Mouse (Mus musculus): ENCODE measurements around the gene Ppm1l. TPM values are rescaled to one million over a fixed set of nuclear protein-coding genes. Genes with fewer than 3 reads are reported as not detected.
"Not testable (repeated sequence)": the region's sequence is repeated elsewhere in the genome, so short reads cannot be mapped to it uniquely, and the experiment has no call there.

Ppm1l gene
- total RNA-seq, 2 experiments from 2014 or later: 83.4 to 87.6 TPM

DNA sequence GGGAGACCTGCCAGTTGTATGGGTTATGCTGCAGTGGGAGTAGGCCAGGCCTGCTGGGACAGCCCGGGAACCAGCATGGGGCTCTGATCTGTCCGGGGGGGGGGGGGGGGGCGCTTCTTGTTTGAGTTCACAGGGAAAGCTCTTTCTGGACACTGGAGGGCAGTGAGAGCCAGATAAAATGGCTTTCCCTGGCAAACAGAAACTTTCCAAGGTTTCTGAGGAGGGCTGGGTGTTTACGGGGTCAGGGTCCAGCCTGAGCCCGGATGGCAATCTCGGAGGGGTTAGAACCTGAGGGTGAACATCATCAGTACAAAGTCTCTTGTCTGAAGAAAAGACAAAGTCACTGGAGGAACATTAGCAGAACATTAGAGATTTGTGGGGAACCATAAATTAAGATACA, 246.7 kb downstream of the Ppm1l start:
- no peak for TF ChIP-seq CTCF (IDR thresholded peaks at IDR 0.05)
- intact Hi-C loops (cut with DNase I): no loop called here
- H3K27ac ChIP-seq: no peak overlapping the region

DNA sequence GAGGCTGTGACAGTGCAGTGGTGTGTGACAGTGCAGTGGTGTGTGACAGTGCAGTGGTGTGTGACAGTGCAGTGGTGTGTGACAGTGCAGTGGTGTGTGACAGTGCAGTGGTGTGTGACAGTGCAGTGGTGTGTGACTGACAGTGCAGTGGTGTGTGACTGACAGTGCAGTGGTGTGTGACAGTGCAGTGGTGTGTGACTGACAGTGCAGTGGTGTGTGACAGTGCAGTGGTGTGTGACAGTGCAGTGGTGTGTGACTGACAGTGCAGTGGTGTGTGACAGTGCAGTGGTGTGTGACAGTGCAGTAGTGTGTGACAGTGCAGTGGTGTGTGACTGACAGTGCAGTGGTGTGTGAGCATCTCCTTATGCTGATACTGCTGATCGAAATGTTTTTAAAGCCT, 248.9 kb downstream of the Ppm1l start:
- DNase-seq (ENCODE audit: extremely low spot score in 1 of 2, low spot score in 2 of 2); H3K4me3 ChIP-seq; H3K27ac ChIP-seq; intact Hi-C loops (cut with DNase I): not testable (repeated sequence)

More for the DNA sequence above, 246.7 kb downstream of the Ppm1l start:
- H3K4me3 ChIP-seq: no peak overlapping the region
- no peak for DNase-seq (ENCODE audit: extremely low spot score in 1 of 2, low spot score in 2 of 2)

DNA sequence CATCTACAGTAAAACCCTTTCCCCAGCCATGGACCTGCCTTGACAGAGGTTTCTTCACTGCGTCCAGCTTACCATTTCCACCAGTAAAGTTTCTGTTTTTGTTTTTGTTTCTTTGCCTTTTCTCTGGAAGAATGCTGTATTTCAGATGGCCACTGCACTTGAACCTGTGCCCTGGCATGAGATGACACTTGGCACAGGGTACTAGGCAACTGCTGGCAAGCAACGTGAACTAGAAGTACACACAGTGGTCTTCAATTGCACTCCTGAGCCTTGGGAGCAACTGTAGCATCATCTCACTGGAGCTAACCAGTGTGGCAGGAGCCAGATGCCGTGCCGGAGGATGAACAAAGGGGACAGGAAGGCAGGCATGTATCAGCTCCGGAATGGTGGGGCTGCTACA, 255.9 kb downstream of the Ppm1l start:
- DNase-seq (ENCODE audit: extremely low spot score in 1 of 2, low spot score in 2 of 2): no peak
- no peak for TF ChIP-seq CTCF (IDR thresholded peaks at IDR 0.05)
- intact Hi-C loops (cut with DNase I): no loop called here
- H3K27ac ChIP-seq: no peak overlapping the region
- no peak overlapping the region for H3K4me3 ChIP-seq

DNA sequence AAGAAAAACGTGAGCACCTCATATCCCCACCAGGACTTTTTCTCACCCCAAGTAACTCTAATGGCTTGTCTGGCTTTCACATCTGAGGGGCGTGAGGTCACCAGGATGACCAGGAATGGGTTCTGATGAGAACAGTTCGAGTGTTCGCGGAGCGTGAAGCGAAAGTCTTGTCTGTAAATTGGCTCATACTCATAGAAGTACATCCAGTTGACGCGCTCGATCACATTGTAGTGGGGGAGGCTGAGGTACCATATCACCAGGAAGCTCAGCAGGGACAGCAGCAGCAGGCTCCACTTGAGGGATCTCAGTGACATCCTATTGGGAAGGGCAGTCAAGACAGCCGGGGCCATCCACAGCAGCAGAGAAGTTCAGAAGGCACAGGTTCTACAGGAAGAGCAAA, 258.9 kb downstream of the Ppm1l start:
- TF ChIP-seq CTCF (IDR thresholded peaks at IDR 0.05): no peak
- DNase-seq (ENCODE audit: extremely low spot score in 1 of 2, low spot score in 2 of 2): no peak
- Histone ChIP-seq H3K4me3 (no peak overlapping the region), H3K27ac (no peak overlapping the region)
- intact Hi-C loops (cut with DNase I): no loop called here

DNA sequence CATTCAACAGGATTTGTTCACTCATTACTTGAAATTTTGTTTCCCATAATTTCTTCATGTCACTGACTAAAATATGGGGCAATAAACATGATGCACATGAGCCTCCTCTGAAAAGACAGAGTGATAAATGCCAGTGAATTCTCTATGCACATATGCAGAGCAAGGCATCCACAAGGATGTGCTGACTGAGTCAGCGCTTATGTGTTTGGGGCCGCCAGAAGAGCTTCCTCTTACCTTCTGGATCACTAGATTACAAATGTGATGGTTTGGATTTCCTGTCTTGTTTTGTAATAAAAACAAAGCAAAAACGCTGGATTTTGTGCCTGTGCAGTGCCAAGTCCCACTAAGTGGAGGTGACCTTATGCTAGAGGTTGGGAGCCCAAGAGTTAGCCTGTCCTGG, 260.1 kb downstream of the Ppm1l start:
- intact Hi-C loops (cut with DNase I): no loop called here
- Histone ChIP-seq H3K27ac (no peak overlapping the region), H3K4me3 (no peak overlapping the region)
- no peak for DNase-seq (ENCODE audit: extremely low spot score in 1 of 2, low spot score in 2 of 2)
- no peak for TF ChIP-seq CTCF (IDR thresholded peaks at IDR 0.05)

DNA sequence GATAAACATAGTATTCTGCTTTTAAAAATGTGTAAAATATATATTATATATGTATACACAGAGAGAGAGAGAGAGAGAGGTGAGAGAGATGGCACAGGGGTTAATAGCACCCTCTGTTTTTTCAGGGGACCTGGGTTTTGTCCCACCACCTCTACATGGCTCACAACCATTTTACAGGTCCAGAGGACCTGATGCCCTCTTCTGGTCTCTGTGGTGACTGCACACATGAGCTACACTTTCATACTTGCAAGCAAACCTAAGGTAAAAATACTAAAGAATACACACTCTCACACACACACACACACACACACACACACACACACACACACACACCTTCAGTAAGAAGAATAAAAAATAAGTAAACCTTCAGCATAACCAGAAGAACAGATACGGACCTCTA, 262.1 kb downstream of the Ppm1l start:
- Histone ChIP-seq H3K27ac (no peak overlapping the region), H3K4me3 (no peak overlapping the region)
- no peak; the same call in 1 of the 2 replicates for TF ChIP-seq CTCF (IDR thresholded peaks at IDR 0.05)
- intact Hi-C loops (cut with DNase I): no loop called here
- no peak for DNase-seq (ENCODE audit: extremely low spot score in 1 of 2, low spot score in 2 of 2)

DNA sequence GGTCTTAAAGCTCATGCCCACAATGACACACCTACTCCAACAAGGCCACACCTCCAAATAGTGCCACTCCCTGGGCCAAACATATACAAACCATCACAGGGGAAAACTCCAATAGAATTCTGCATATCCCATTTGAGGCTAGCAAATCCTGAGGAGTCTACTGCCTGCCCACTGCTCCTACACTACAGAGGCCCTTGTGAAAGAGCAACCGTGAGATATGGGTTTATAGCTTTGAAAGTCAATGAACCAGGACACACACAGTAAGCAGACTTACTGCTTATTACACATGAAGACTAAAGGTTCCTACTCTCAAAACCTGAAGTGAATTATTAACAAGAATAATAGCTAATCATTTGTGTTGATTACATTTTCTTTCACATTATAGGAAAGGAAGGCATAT, 267.1 kb downstream of the Ppm1l start:
- Histone ChIP-seq H3K27ac (no peak overlapping the region), H3K4me3 (no peak overlapping the region)
- no peak for TF ChIP-seq CTCF (IDR thresholded peaks at IDR 0.05)
- DNase-seq (ENCODE audit: extremely low spot score in 1 of 2, low spot score in 2 of 2): no peak
- intact Hi-C loops (cut with DNase I): no loop called here

DNA sequence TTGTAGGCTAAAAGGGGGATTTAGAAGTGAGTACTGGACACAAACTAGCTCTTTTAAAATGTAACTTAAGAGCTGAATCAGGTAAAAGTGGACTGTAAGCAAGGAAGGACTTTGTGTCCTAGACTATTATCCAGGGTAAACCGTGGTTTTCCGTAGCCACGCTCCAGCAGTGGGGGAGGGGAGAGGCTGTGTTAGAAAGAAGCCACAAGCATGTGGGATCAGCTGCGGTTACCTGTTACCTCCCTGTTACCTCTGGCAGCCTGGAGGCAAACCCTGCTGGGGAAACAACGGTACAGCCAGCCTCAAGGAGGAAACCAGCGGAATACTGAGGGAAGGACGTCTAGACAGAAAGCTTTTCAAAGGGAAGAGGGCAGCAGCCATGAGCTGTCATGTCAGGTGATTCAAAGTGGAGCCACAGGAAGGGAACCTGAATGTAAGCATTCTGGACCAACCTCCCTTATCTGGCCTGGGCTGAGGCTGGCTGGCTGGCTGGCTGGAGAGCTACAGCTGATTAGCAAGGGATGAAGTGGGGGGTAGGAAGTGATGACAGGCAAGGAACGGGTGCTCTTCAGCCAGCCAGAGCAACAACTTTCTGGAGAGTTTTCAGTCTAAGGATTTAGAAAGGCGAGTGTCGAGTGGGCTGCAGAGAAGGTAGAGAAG, 271.6 kb downstream of the Ppm1l start:
- intact Hi-C loops (cut with DNase I): no loop called here
- no peak for TF ChIP-seq CTCF (IDR thresholded peaks at IDR 0.05)
- no peak for DNase-seq (ENCODE audit: extremely low spot score in 1 of 2, low spot score in 2 of 2)
- H3K4me3 ChIP-seq: no peak overlapping the region
- H3K27ac ChIP-seq: no peak overlapping the region

DNA sequence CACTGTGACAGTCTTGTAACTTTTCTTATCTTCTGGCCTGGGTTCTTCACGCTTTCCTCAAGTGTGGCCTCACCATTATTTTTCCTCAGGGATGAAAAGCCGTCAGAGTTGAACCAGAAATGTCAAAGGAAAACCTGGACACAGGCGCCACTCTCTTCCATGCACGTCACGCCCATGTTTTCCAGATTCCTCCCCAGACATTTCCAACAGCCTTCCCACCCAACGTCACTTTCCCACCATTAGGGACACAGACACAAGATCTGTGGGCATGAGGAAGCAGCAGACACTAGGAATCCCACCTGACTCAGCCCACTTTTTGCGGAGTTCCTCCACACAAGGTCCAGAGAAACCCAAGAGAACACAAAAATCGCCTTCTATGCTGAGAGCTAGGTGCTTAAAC, 276.8 kb downstream of the Ppm1l start:
- H3K4me3 ChIP-seq: no peak overlapping the region
- no peak for DNase-seq (ENCODE audit: extremely low spot score in 1 of 2, low spot score in 2 of 2)
- intact Hi-C loops (cut with DNase I): loop anchor here (10.0 kb wide), 1 partner anchor 279 kb away; the partner anchor contains the start of gene Ppm1l
- no peak overlapping the region for H3K27ac ChIP-seq
- no peak for TF ChIP-seq CTCF (IDR thresholded peaks at IDR 0.05)

DNA sequence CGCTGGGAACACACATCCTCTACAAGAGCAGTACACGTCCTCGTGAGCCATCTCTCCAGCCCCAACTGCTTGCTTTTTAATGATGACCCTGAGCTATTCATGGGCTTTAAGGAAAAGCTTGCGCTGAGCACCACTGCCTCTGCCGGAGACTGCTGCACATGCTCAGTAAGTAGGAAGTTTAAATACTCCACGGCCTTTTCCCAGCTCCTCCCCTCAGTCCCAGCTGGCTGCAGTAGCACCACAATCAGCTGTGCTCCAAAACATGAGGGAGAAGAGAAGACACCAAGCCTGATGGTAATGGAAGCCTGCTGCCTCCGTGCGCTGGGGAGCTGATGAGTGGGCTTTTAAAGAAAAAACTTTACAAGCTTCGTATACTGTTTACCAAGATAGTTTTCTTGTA, 277.4 kb downstream of the Ppm1l start:
- TF ChIP-seq CTCF (IDR thresholded peaks at IDR 0.05): no peak
- no peak for DNase-seq (ENCODE audit: extremely low spot score in 1 of 2, low spot score in 2 of 2)
- Histone ChIP-seq H3K4me3 (no peak overlapping the region), H3K27ac (no peak overlapping the region)
- intact Hi-C loops (cut with DNase I): loop anchor here (10.0 kb wide), 1 partner anchor 279 kb away; the partner anchor contains the start of gene Ppm1l

DNA sequence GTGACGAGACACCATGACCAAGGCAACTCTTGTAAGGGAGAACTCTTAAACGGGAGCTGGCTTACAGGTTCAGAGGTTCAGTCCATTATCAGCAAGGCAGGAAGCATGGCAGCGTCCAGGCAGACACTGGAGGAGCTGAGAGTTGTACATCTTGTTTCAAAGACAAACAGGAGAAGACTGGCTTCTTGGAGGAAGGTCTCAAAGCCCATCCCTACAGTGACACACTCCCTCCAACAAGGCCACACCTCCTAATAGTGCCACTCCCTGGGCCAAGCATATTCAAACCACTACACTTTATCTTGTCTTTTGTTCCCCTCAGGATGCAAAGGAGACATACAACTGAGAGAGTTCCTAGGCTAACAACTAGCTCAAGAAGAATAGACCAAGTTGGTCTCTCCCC, 279.5 kb downstream of the Ppm1l start:
- DNase-seq (ENCODE audit: extremely low spot score in 1 of 2, low spot score in 2 of 2): no peak
- no peak for TF ChIP-seq CTCF (IDR thresholded peaks at IDR 0.05)
- no peak overlapping the region for H3K4me3 ChIP-seq
- intact Hi-C loops (cut with DNase I): loop anchor here (5.0 to 10.0 kb wide), 3 partner anchors 76 to 281 kb away; partner anchors contain the start of gene Ppm1l
- H3K27ac ChIP-seq: no peak overlapping the region

DNA sequence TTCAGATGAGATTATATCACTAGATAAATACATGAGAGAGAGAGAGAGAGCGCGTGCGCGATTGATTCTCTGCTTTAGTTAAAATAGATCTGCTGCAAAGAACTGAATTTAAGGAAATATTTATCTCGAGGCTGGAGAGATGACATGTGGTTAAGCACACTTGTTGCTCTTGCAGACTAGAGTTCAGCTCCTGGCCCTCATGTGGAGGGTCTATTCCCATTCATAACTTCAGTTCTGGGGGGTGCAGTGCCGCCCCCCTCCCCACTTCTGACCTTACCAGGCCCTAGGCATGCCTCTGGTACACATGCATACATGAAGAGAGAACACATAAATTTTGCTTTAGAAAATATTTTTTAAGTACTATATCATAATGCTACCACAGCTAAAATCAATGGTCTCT, 280.6 kb downstream of the Ppm1l start:
- intact Hi-C loops (cut with DNase I): loop anchor here (5.0 to 10.0 kb wide), 3 partner anchors 75 to 282 kb away; partner anchors contain the start of gene Ppm1l
- no peak for TF ChIP-seq CTCF (IDR thresholded peaks at IDR 0.05)
- Histone ChIP-seq H3K27ac (no peak overlapping the region), H3K4me3 (peak overlapping the region; percentile 84)
- DNase-seq (ENCODE audit: extremely low spot score in 1 of 2, low spot score in 2 of 2): no peak

DNA sequence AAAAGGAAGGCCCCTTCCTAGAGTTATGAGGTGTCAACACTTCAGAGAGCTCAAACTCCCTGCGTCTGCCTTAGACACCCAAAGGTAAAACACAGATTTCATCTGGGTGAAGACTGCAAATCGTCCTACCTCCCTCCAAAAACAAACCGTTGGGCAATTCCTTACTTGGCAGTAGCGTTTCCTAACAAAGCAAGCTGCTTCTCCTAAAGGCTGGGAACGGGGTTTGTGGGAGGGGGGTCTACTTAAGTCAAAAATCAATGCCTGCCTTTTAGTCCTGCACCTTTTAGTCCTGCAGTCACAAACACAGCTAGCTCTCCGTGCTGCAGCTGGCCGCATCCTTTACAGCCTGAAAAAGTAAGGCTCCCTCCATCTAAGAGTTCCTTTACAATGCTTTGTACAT, 281.2 kb downstream of the Ppm1l start:
- intact Hi-C loops (cut with DNase I): loop anchor here (2.0 to 10.0 kb wide), 4 partner anchors 74 to 283 kb away; partner anchors contain the start of gene Ppm1l
- Histone ChIP-seq H3K4me3 (peak overlapping the region; percentile 84), H3K27ac (peak overlapping the region; percentile 94)
- no peak for DNase-seq (ENCODE audit: extremely low spot score in 1 of 2, low spot score in 2 of 2)
- no peak for TF ChIP-seq CTCF (IDR thresholded peaks at IDR 0.05)
